34 mouse cellular contexts compared by ENCODE assay signal in genomic region chr2:110970158-110970557, GRCm38 (mm10). TPM values are rescaled to one million over a fixed set of nuclear protein-coding genes. Genes with fewer than 3 reads are reported as not detected.
"Had no signal": no experiment of that assay in that cellular context is flagged by ENCODE, and none has a peak within 500 bp of the region (broad histone marks: within the 10 kb centered on the region; RNA-seq: fewer than 3 reads in every experiment).

No protein-coding gene starts in this region.

- H3K9me3 ChIP-seq: heart, embryonic 10.5 days; heart, embryonic 12.5 days; heart, embryonic 13.5 days; heart, embryonic 15.5 days; hindbrain, embryonic 10.5 days; hindbrain, embryonic 12.5 days; hindbrain, embryonic 13.5 days; hindbrain, embryonic 15.5 days; kidney, embryonic 15.5 days had no signal

- H3K27ac ChIP-seq: heart, embryonic 10.5 days; heart, embryonic 13.5 days; heart, embryonic 15.5 days; hindbrain, embryonic 10.5 days; hindbrain, embryonic 12.5 days; hindbrain, embryonic 13.5 days; hindbrain, embryonic 14.5 days; hindbrain, embryonic 15.5 days; hindbrain, postnatal 0 days; kidney, embryonic 15.5 days; kidney, postnatal 0 days; layer of hippocampus, adult 2 months; left cerebral cortex, adult 2 months had no signal

- H3K27me3 ChIP-seq: heart, embryonic 12.5 days; heart, embryonic 13.5 days; heart, embryonic 15.5 days; hindbrain, embryonic 12.5 days; hindbrain, embryonic 13.5 days; hindbrain, embryonic 15.5 days; kidney, embryonic 15.5 days had no signal

- ATAC-seq: hindbrain, embryonic 16.5 days; hindbrain, postnatal 0 days; inflammation-experienced regulatory T-cells, adult 6 months had no signal

- H3K4me3 ChIP-seq: heart, embryonic 10.5 days; heart, embryonic 12.5 days; heart, embryonic 13.5 days; heart, embryonic 15.5 days; hindbrain, embryonic 10.5 days; hindbrain, embryonic 12.5 days; hindbrain, embryonic 13.5 days; hindbrain, embryonic 15.5 days; kidney, embryonic 15.5 days; layer of hippocampus, adult 2 months; left cerebral cortex, adult 2 months had no signal

- H3K4me1 ChIP-seq: heart, embryonic 10.5 days; heart, embryonic 12.5 days; heart, embryonic 13.5 days; heart, embryonic 15.5 days; hindbrain, embryonic 10.5 days; hindbrain, embryonic 12.5 days; hindbrain, embryonic 13.5 days; hindbrain, embryonic 15.5 days; kidney, embryonic 15.5 days had no signal

- DNase-seq: heart, postnatal 10 days; heart, postnatal 14 days; heart, postnatal 36 days; heart, postnatal 4 days; kidney, adult 11 months; kidney, adult 18-20 months; kidney, adult 2 months; kidney, adult 8-10 months; kidney, adult 9 months; kidney, postnatal 10 days; kidney, postnatal 14 days; kidney, postnatal 25 days; kidney, postnatal 36 days; kidney, postnatal 4 days; layer of hippocampus, adult 9-11 months; layer of hippocampus, postnatal 36 days had no signal

- H3K36me3 ChIP-seq: heart, embryonic 10.5 days; heart, embryonic 12.5 days; heart, embryonic 13.5 days; heart, embryonic 15.5 days; hindbrain, embryonic 10.5 days; hindbrain, embryonic 12.5 days; hindbrain, embryonic 13.5 days; hindbrain, embryonic 15.5 days; kidney, embryonic 15.5 days had no signal

- H3K4me2 ChIP-seq: heart, embryonic 11.5 days; heart, embryonic 12.5 days; heart, embryonic 13.5 days; heart, embryonic 15.5 days; hindbrain, embryonic 12.5 days; hindbrain, embryonic 13.5 days; hindbrain, embryonic 14.5 days; hindbrain, embryonic 15.5 days; kidney, embryonic 15.5 days had no signal

- H3K9ac ChIP-seq: heart, embryonic 12.5 days; heart, embryonic 13.5 days; heart, embryonic 15.5 days; hindbrain, embryonic 12.5 days; hindbrain, embryonic 13.5 days; hindbrain, embryonic 14.5 days; hindbrain, embryonic 15.5 days; kidney, embryonic 15.5 days had no signal

RNA-seq across cellular contexts. Expression of gene Ano3, which starts 19.4 kb away (rescaled TPM):
- polyA plus RNA-seq: inflammation-experienced regulatory T-cells, adult 6 months; large intestine, adult 2 months had no signal
